ENCODE assay signal across 13 mouse cellular contexts in genomic region chr19:38644871-38645595, GRCm38 (mm10).
DNase-seq lines count a peak whose midpoint lies in the region; ATAC-seq and TF ChIP-seq lines count a peak whose summit lies in the region.
"Had no signal": no experiment of that assay in that cellular context is flagged by ENCODE, and none has a peak within 500 bp of the region (broad histone marks: within the 10 kb centered on the region; RNA-seq: fewer than 3 reads in every experiment).

No protein-coding gene starts in this region.

- H3K4me2 ChIP-seq in heart, postnatal 0 days (ENCODE audit: low read depth, low read length) = no peak overlapping the region
- H3K4me2 ChIP-seq in forebrain, embryonic 13.5 days = no peak overlapping the region
- H3K4me2 ChIP-seq: liver, embryonic 11.5 days had no signal

- no peak for TF ChIP-seq EP300 in heart, postnatal 0 days (IDR thresholded peaks at IDR 0.05; ENCODE audit: low read depth)

- H3K9ac ChIP-seq in heart, postnatal 0 days (replicated peaks; ENCODE audit: low read depth, low read length) = no peak overlapping the region
- H3K9ac ChIP-seq in ES-E14 (ENCODE audit: insufficient read depth, low read depth, low read length, poor library complexity, severe bottlenecking) = no peak overlapping the region
- H3K9ac ChIP-seq in forebrain, embryonic 13.5 days = no peak overlapping the region

- TF ChIP-seq CTCF in heart, postnatal 0 days (IDR thresholded peaks at IDR 0.05; ENCODE audit: low read depth) = no peak
- TF ChIP-seq CTCF in left cerebral cortex, adult 2 months (IDR thresholded peaks at IDR 0.05) = no peak

- intact Hi-C loops in left cerebral cortex, adult 2 months (cut with DNase I) = loop anchor here (5.0 kb wide), 1 partner anchor 78 kb away; no protein-coding TSS in a partner anchor

- peaks cover 13% of the 10 kb centered on the region for H3K4me1 ChIP-seq in heart, postnatal 0 days (ENCODE audit: control insufficient read depth, insufficient read depth)
- H3K4me1 ChIP-seq in heart, embryonic 10.5 days = peaks cover 11% of the 10 kb centered on the region
- no peaks in the 10 kb centered on the region for H3K4me1 ChIP-seq in ES-E14 (ENCODE audit: control insufficient read depth in 2 of 2, insufficient read depth in 2 of 2, low read length in 2 of 2, poor library complexity in 1 of 2)
- no peaks in the 10 kb centered on the region for H3K4me1 ChIP-seq in forebrain, embryonic 13.5 days
- H3K4me1 ChIP-seq: forebrain, embryonic 10.5 days had no signal

- no peaks in the 10 kb centered on the region for H3K27me3 ChIP-seq in heart, postnatal 0 days (ENCODE audit: control insufficient read depth, insufficient read depth, low read length)
- no peaks in the 10 kb centered on the region for H3K27me3 ChIP-seq in heart, embryonic 10.5 days (ENCODE audit: insufficient read depth, poor library complexity, severe bottlenecking)
- no peaks in the 10 kb centered on the region for H3K27me3 ChIP-seq in forebrain, embryonic 13.5 days

- no peak for ATAC-seq in heart, postnatal 0 days (ENCODE audit: insufficient read depth, low read depth)
- no peak for ATAC-seq in forebrain, embryonic 13.5 days

- 42% methylated on average over 6 of the region's 6 CpGs for WGBS in heart, postnatal 0 days
- WGBS in heart, embryonic 10.5 days = 52% methylated on average over 6 of the region's 6 CpGs
- WGBS in forebrain, embryonic 13.5 days = 80% methylated on average over 6 of the region's 6 CpGs

- no peaks in the 10 kb centered on the region for H3K9me3 ChIP-seq in heart, postnatal 0 days (replicated peaks; ENCODE audit: control insufficient read depth, low read length)
- H3K9me3 ChIP-seq in heart, embryonic 10.5 days = no peaks in the 10 kb centered on the region
- H3K9me3 ChIP-seq in ES-E14 (ENCODE audit: control insufficient read depth, insufficient read depth, low read depth, low read length) = no peaks in the 10 kb centered on the region
- no peaks in the 10 kb centered on the region for H3K9me3 ChIP-seq in forebrain, embryonic 13.5 days (replicated peaks)
- H3K9me3 ChIP-seq: forebrain, embryonic 10.5 days had no signal

- no peak for DNase-seq in heart, postnatal 0 days (ENCODE audit: low spot score)
- DNase-seq in heart, embryonic 10.5 days (ENCODE audit: low spot score) = no peak
- peak; percentile 2 for DNase-seq in ES-E14 (ENCODE audit: low read depth, low spot score)
- peak; percentile 45 for DNase-seq in embryo, embryonic 11 days
- peak; percentile 15 for DNase-seq in kidney, postnatal 14 days
- DNase-seq in left cerebral cortex, adult 2 months (ENCODE audit: extremely low spot score in 1 of 2, low spot score in 2 of 2) = no peak
- DNase-seq in frontal cortex, adult 2 months (ENCODE audit: extremely low spot score in 1 of 2, low spot score in 1 of 2) = no peak
- DNase-seq: adrenal gland, postnatal 25 days; gastrocnemius, postnatal 36 days; thymus, adult 18-20 months had no signal

- in situ Hi-C loops in ES-E14 (cut with MboI; ENCODE audit: low sequenced_read_pairs in 2 of 2, unreplicated experiment in 2 of 2) = no loop called here

- H3K36me3 ChIP-seq in heart, postnatal 0 days (replicated peaks; ENCODE audit: control insufficient read depth, insufficient read depth, low read length) = no peaks in the 10 kb centered on the region
- H3K36me3 ChIP-seq in heart, embryonic 10.5 days = no peaks in the 10 kb centered on the region
- H3K36me3 ChIP-seq in ES-E14 (ENCODE audit: control insufficient read depth, insufficient read depth, low read length, poor library complexity, severe bottlenecking) = no peaks in the 10 kb centered on the region
- H3K36me3 ChIP-seq in forebrain, embryonic 13.5 days (ENCODE audit: poor library complexity, severe bottlenecking) = no peaks in the 10 kb centered on the region
- H3K36me3 ChIP-seq: forebrain, embryonic 10.5 days had no signal

- no peak overlapping the region for H3K4me3 ChIP-seq in heart, postnatal 0 days (ENCODE audit: low read depth, low read length)
- no peak overlapping the region for H3K4me3 ChIP-seq in heart, embryonic 10.5 days
- H3K4me3 ChIP-seq in ES-E14 (ENCODE audit: insufficient read depth in 1 of 2, low read depth in 1 of 2, low read length in 2 of 2, poor library complexity in 1 of 2, severe bottlenecking in 1 of 2) = no peak overlapping the region
- no peak overlapping the region for H3K4me3 ChIP-seq in left cerebral cortex, adult 2 months
- H3K4me3 ChIP-seq in forebrain, embryonic 13.5 days = no peak overlapping the region
- H3K4me3 ChIP-seq: forebrain, embryonic 10.5 days had no signal

- H3K27ac ChIP-seq in heart, postnatal 0 days (ENCODE audit: low read depth) = 0 out of 2 replicates have a peak overlapping the region, but pooled peaks have one; percentile 15
- no peak overlapping the region for H3K27ac ChIP-seq in heart, embryonic 10.5 days
- H3K27ac ChIP-seq in ES-E14 (ENCODE audit: insufficient read depth, low read depth, low read length, poor library complexity, severe bottlenecking) = no peak overlapping the region
- no peak overlapping the region for H3K27ac ChIP-seq in left cerebral cortex, adult 2 months
- no peak overlapping the region for H3K27ac ChIP-seq in forebrain, embryonic 13.5 days
- H3K27ac ChIP-seq: forebrain, embryonic 10.5 days had no signal

TF ChIP-seq in ES-E14, 5 proteins besides CTCF, POLR2A, EP300 and RAD21:
- TF ChIP-seq ZC3H11A (IDR thresholded peaks at IDR 0.05; ENCODE audit: borderline replicate concordance, low read depth, low read length) = no peak
- no peak for TF ChIP-seq ZNF384 (IDR thresholded peaks at IDR 0.05; ENCODE audit: low read depth, low read length)
- no peak for TF ChIP-seq CHD2 (IDR thresholded peaks at IDR 0.05; ENCODE audit: low read depth, low read length)
- TF ChIP-seq MAFK (IDR thresholded peaks at IDR 0.05; ENCODE audit: insufficient read depth, low read depth, low read length) = no peak
- no peak for TF ChIP-seq HCFC1 (IDR thresholded peaks at IDR 0.05; ENCODE audit: borderline replicate concordance, insufficient read depth, low read length)

Comparison
In these comparisons a context has a peak if more than half of its experiments do, and no peak if none do; other contexts are left out.
1. DNase-seq: peak in ES-E14 (single experiment), embryo, embryonic 11 days (single experiment) and kidney, postnatal 14 days (single experiment); none in heart, postnatal 0 days (single experiment), heart, embryonic 10.5 days (single experiment), left cerebral cortex, adult 2 months (0 of 2) and frontal cortex, adult 2 months (0 of 2).